Mouse (Mus musculus) forebrain, embryonic 15.5 days (tissue): Measurements from ENCODE around the gene Zswim8. TPM values are rescaled to one million over a fixed set of nuclear protein-coding genes. Genes with fewer than 3 reads are reported as not detected.
"Not testable (repeated sequence)": the region's sequence is repeated elsewhere in the genome, so short reads cannot be mapped to it uniquely, and the experiment has no call there.

Source experiments
- ATAC-seq: fragments of 200-750 bp; cut with Nextera tagmentation; replicated peaks from 2 replicates; pipeline ENCODE4 v1.8.0; 2017; ENCODE audit warnings: mild to moderate bottlenecking, moderate TSS enrichment, moderate library complexity
- H3K27ac ChIP-seq: fragments of 300-500 bp; sonication (generic); replicated peaks from 2 replicates; pipeline ENCODE4 v1.5.1; 2015; ENCODE audit warnings: mild to moderate bottlenecking, inconsistent platforms
- H3K27me3 ChIP-seq: fragments of 300-500 bp; sonication (generic); 2 replicates; pipeline ENCODE4 v1.6.1; 2015; ENCODE audit warnings: inconsistent platforms
- H3K36me3 ChIP-seq: fragments of 300-500 bp; sonication (generic); 2 replicates; pipeline ENCODE4 v1.6.1; 2015; ENCODE audit warnings: mild to moderate bottlenecking, inconsistent platforms
- H3K4me1 ChIP-seq: fragments of 300-500 bp; sonication (generic); 2 replicates; pipeline ENCODE4 v1.6.1; 2015; ENCODE audit warnings: inconsistent platforms
- H3K4me2 ChIP-seq: fragments of 300-500 bp; sonication (generic); replicated peaks from 2 replicates; pipeline ENCODE4 v1.6.1; 2015; ENCODE audit warnings: mild to moderate bottlenecking, inconsistent platforms
- H3K4me3 ChIP-seq: fragments of 300-500 bp; sonication (generic); 2 replicates; pipeline ENCODE4 v1.5.1; 2015; ENCODE audit warnings: mild to moderate bottlenecking, inconsistent platforms
- H3K9ac ChIP-seq: fragments of 300-500 bp; sonication (generic); replicated peaks from 2 replicates; pipeline ENCODE4 v1.6.1; 2015; ENCODE audit warnings: mild to moderate bottlenecking, inconsistent platforms
- H3K9me3 ChIP-seq: fragments of 300-500 bp; sonication (generic); 2 replicates; pipeline ENCODE4 v1.6.1; 2016; ENCODE audit warnings: inconsistent platforms
- WGBS: fragments of 180-500 bp; shearing (Covaris S2); methylation state at CpG from one replicate; pipeline ENCODE4 v1.1.7; 2015; ENCODE audit warnings: mixed read lengths; 5-methylcytosine and 5-hydroxymethylcytosine counted together
- polyA plus RNA-seq: library from polyadenylated mRNA; unstranded; fragments of >200 nt; fragmentation: Nextera tagmentation; extraction: Ambion mirVana; gene quantifications from 2 replicates; pipeline ENCODE4 v1.2.1, GENCODE M21; 2015

Zswim8 gene
- polyA plus RNA-seq, 1 experiment from 2014 or later: 46.1 TPM

- peak within 1 kb of the TSS; percentile 76 for H3K4me2 ChIP-seq
- H3K9ac ChIP-seq: peak within 1 kb of the TSS; percentile 92
- H3K36me3 ChIP-seq: peaks cover 47% of the 10 kb centered on the region
- no peaks in the 10 kb centered on the region for H3K27me3 ChIP-seq
- under 1% methylated on average over 111 of the region's 111 CpGs for WGBS
- H3K27ac ChIP-seq: peak within 1 kb of the TSS; percentile 98
- ATAC-seq: peak; percentile 92
- H3K9me3 ChIP-seq: no peaks in the 10 kb centered on the region
- H3K4me1 ChIP-seq: peaks cover 53% of the 10 kb centered on the region
- peak within 1 kb of the TSS; percentile 86 for H3K4me3 ChIP-seq
Observed at GRCm38 (mm10) chr14:20694884-20695760, 12.2 kb upstream of the Zswim8 start, which contains the start of gene Fut11. Gene Fut11, plus strand, starts transcription at chr14:20694968.

DNA sequence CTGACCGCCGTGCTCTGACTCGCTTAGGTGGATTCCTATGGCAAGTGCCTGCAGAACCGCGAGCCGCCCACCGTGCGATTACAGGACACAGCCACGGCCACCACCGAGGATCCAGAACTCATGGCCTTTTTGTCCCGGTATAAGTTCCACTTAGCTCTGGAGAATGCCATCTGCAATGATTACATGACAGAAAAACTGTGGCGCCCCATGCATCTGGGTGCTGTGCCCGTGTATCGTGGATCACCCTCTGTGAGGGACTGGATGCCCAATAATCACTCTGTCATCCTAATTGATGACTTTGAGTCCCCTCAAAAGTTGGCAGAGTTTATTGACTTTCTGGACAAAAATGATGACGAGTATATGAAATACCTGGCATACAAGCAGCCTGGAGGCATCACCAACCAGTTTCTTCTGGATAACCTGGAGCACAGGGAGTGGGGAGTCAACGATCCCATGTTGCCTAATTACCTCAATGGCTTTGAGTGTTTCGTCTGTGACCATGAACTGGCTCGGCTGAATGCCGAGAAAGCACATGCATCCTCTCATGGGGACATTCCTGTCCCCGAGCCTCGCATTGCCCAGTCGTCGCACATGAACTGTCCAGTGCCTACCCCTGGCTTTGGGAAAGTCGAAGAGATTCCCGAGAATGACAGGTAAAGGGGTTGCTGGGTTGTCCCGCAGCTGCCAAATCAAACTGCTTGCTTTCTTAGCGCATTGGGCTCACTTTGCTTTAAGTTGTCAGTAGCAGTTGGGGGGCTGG lies 11.4 kb upstream of the Zswim8 start:
- 14% methylated on average over 27 of the region's 27 CpGs for WGBS
- peak overlapping the region; percentile 98 for H3K27ac ChIP-seq
- H3K4me2 ChIP-seq: peak overlapping the region; percentile 76
- H3K4me3 ChIP-seq: peak overlapping the region; percentile 86
- H3K4me1 ChIP-seq: peaks cover 60% of the 10 kb centered on the region
- no peaks in the 10 kb centered on the region for H3K9me3 ChIP-seq
- H3K9ac ChIP-seq: peak overlapping the region; percentile 92
- no peaks in the 10 kb centered on the region for H3K27me3 ChIP-seq
- H3K36me3 ChIP-seq: peaks cover 41% of the 10 kb centered on the region
- ATAC-seq: no peak

DNA sequence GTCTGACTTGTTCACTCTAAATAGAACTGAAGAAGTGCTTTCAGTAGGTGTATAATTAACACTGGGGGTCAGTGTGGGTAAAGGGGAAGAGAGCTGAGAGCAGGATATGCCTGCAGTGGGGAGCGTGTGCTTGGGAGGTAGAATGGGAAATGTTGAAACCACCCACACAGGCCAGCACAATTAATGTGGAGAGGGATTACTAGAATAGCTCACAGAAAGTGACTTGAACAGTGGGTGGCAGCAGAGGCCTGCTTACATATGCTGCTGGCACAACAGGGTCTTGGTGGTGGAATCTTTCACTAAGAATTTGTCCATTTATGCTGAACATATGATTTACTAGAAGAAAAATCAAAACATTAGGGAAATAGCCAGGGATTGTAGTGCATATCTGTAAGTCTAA lies 10.4 kb upstream of the Zswim8 start:
- Histone ChIP-seq H3K4me3 (peak overlapping the region; percentile 86), H3K27ac (peak overlapping the region; percentile 9; the same call in 1 of the 2 replicates), H3K9me3 (no peaks in the 10 kb centered on the region), H3K9ac (peak overlapping the region; percentile 92; the same call in 1 of the 2 replicates), H3K4me1 (peaks cover 70% of the 10 kb centered on the region), H3K36me3 (peaks cover 30% of the 10 kb centered on the region), H3K27me3 (no peaks in the 10 kb centered on the region), H3K4me2 (peak overlapping the region; percentile 76)
- no peak for ATAC-seq
- 6% methylated on average over 1 of the region's 1 CpGs for WGBS

DNA sequence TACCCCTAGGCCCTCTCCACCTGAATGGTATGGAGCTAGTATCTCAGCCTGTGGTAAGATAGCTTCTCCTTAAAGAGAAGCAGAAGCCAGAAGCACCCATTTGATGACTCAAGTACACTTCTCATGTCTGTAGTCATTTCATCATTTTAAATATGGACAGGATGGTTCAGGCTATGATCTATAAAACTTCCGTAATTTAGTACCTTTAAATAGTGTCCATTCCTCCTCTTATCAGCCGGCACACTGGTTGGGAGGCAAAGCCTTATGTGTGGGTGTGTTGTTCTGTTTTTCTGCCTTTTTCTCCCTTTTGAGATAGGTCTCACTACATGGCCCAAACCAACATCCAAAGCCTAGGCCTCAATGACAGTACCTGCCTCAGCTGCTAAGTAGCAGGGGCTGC lies 8.8 kb upstream of the Zswim8 start:
- H3K9me3 ChIP-seq: no peaks in the 10 kb centered on the region
- no peak for ATAC-seq
- H3K4me3 ChIP-seq: no peak overlapping the region
- H3K36me3 ChIP-seq: peaks cover 16% of the 10 kb centered on the region
- H3K4me1 ChIP-seq: peaks cover 77% of the 10 kb centered on the region
- 84% methylated on average over 2 of the region's 2 CpGs for WGBS
- no peaks in the 10 kb centered on the region for H3K27me3 ChIP-seq
- no peak overlapping the region for H3K27ac ChIP-seq
- no peak overlapping the region for H3K4me2 ChIP-seq
- 0 out of 2 replicates have a peak overlapping the region, but pooled peaks have one; percentile 10 for H3K9ac ChIP-seq

DNA sequence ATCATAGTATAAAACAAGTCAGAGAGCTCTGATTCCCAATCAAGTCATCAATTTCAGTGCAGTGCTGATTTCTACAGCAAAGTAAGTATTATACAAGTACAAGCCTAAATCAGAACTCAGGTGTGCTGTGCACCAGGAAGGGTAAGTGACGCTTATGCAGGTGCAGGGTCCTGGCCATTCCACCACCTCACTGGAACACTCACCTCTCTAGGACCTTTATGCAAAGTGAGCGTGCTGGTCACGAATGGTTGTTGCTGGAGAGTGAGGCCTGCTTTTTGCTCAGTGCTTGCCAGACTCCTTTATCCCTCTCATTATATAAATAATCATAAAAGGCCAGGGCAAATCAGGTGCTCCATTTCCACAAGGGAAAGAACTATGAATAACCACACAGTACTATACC lies 7.0 kb upstream of the Zswim8 start:
- ATAC-seq: no peak
- peaks cover 79% of the 10 kb centered on the region for H3K4me1 ChIP-seq

DNA sequence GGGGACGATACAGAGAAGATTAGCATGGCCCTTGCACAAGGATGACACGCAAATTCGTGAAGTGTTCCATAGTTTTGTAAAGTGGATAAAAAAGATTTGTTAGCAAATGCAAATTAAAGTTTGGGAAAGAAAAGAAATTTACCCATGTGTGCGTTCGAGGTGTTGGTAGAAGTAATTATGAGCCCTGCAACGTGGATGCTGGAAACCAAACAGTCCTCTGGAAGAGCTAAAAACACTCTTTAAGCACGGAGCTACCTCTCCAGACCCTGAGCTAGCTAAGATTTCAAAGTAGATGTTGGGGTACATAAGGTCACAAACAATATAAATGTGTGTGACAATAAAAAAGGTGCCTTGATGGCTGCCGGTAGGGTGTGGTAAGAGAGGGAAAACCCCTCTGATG lies 5.8 kb upstream of the Zswim8 start:
- ATAC-seq: no peak
- Histone ChIP-seq H3K9ac (peak overlapping the region; percentile 88), H3K4me3 (peak overlapping the region; percentile 91; the same call in 1 of the 2 replicates), H3K27me3 (no peaks in the 10 kb centered on the region), H3K4me1 (peaks cover 70% of the 10 kb centered on the region), H3K4me2 (peak overlapping the region; percentile 58), H3K9me3 (no peaks in the 10 kb centered on the region), H3K36me3 (peaks cover 19% of the 10 kb centered on the region), H3K27ac (no peak overlapping the region)
- 76% methylated on average over 8 of the region's 8 CpGs for WGBS

More for the DNA sequence above, 7.0 kb upstream of the Zswim8 start:
- Histone ChIP-seq H3K27me3 (no peaks in the 10 kb centered on the region), H3K9me3 (no peaks in the 10 kb centered on the region), H3K9ac (no peak overlapping the region), H3K36me3 (peaks cover 19% of the 10 kb centered on the region), H3K4me3 (no peak overlapping the region), H3K27ac (no peak overlapping the region), H3K4me2 (no peak overlapping the region)
- 82% methylated on average over 3 of the region's 3 CpGs for WGBS

DNA sequence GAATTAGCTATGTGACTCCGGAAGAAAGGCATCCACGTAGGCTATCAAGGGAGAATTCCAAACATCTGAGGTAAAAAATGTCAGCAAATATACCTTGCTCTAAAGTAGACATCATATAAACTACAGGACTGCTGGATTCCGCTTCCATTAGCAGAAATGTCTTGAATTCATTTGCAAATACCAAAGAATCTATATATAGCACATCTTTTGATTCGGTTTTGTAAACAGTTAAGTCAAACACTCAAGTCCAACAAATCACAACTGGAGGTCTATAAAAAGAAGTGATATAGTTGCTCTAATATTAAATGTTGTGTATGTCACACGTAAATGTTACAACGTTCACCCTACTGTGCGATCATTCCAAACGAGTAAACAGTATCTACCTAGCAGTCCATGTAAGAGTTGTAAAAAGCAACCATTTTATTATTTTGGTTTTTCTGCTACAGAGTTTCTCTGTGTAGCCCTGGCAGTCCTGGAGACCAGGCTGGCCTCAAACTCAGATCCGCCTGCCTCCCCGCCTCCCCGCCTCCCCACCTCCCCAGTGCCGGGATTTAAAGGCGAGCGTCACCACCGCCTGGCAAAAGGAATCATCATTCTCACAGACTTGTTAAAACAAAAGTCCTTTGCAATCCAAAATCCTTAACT lies 5.1 kb upstream of the Zswim8 start:
- H3K9ac ChIP-seq: peak overlapping the region; percentile 88
- WGBS: 17% methylated on average over 15 of the region's 15 CpGs
- peaks cover 68% of the 10 kb centered on the region for H3K4me1 ChIP-seq
- H3K9me3 ChIP-seq: no peaks in the 10 kb centered on the region
- peaks cover 19% of the 10 kb centered on the region for H3K36me3 ChIP-seq
- H3K27ac ChIP-seq: peak overlapping the region; percentile 94
- peak overlapping the region; percentile 58 for H3K4me2 ChIP-seq
- peak; percentile 35 for ATAC-seq
- H3K27me3 ChIP-seq: no peaks in the 10 kb centered on the region
- peak overlapping the region; percentile 91 for H3K4me3 ChIP-seq

DNA sequence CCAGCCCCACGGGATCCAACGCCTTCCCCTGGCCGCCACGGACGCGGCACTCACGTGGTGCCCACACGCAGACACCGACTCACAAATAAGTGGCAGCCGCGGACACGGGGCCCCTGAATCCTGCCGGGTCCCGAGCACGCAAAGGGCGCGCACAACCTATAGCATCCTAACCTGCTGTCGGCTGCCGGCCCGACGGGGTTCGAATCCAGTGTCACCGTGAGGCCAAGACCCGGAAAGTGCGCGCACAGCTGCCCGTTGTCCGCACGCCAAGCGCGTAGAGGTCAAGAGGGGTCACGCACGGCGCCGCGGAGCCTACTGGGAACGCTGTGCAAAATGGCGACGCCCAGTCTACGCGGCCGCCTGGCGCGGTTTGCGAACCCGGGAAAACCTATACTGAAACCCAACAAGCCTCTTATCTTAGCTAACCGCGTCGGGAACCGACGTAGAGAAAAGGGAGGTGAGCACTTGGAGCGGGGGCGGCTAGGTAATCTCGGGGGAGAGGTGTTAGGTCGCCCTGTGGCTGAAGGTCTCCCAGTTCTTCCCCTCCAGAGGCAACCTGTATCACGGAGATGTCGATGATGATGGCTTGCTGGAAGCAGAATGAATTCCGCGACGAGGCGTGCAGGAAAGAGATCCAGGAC lies 4.5 kb upstream of the Zswim8 start, which contains the start of gene Chchd1:
Chchd1 (plus strand) TSS at position 266 of the 641 bp plus-strand sequence.
- H3K4me3 ChIP-seq: peak within 1 kb of the TSS; percentile 91
- WGBS: under 1% methylated on average over 61 of the region's 61 CpGs
- H3K27ac ChIP-seq: peak within 1 kb of the TSS; percentile 94
- no peaks in the 10 kb centered on the region for H3K27me3 ChIP-seq
- peaks cover 19% of the 10 kb centered on the region for H3K36me3 ChIP-seq
- peak within 1 kb of the TSS; percentile 88 for H3K9ac ChIP-seq
- peaks cover 62% of the 10 kb centered on the region for H3K4me1 ChIP-seq
- ATAC-seq: peak; percentile 64
- H3K9me3 ChIP-seq: no peaks in the 10 kb centered on the region
- H3K4me2 ChIP-seq: peak within 1 kb of the TSS; percentile 58

DNA sequence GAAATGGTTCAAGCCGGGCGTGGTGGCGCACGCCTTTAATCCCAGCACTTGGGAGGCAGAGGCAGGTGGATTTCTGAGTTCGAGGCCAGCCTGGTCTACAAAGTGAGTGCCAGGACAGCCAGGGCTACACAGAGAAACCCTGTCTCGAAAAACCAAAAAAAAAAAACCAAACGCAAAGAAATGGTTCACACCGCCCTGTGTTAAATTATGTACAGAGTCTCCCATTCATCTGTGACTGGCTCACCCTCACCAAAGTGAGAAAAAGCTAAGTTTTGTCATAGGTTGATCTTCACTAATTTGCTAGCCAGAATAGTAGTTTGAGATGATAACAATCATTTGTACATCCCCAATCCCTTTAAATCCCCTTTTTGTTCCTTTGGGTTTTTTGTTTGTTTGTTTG lies 3.9 kb upstream of the Zswim8 start:
- 8% methylated on average over 8 of the region's 8 CpGs for WGBS

GRCm38 (mm10) chr14:20708239-20708638 lies 887 bp downstream of the Zswim8 start:
- 5% methylated on average over 10 of the region's 10 CpGs for WGBS
- Histone ChIP-seq H3K9me3 (no peaks in the 10 kb centered on the region), H3K9ac (peak overlapping the region; percentile 77), H3K4me2 (peak overlapping the region; percentile 69), H3K4me1 (peaks cover 35% of the 10 kb centered on the region), H3K27ac (peak overlapping the region; percentile 93), H3K36me3 (peaks cover 42% of the 10 kb centered on the region), H3K4me3 (peak overlapping the region; percentile 58), H3K27me3 (no peaks in the 10 kb centered on the region)
- ATAC-seq: no peak

More for the DNA sequence above, 3.9 kb upstream of the Zswim8 start:
- not testable (repeated sequence) for ATAC-seq, H3K27me3 ChIP-seq, H3K9me3 ChIP-seq
- H3K4me1 ChIP-seq: peaks cover 58% of the 10 kb centered on the region
- H3K36me3 ChIP-seq: peaks cover 17% of the 10 kb centered on the region
- peak overlapping the region; percentile 88 for H3K9ac ChIP-seq
- H3K27ac ChIP-seq: peak overlapping the region; percentile 94
- H3K4me3 ChIP-seq: peak overlapping the region; percentile 91
- peak overlapping the region; percentile 58 for H3K4me2 ChIP-seq

DNA sequence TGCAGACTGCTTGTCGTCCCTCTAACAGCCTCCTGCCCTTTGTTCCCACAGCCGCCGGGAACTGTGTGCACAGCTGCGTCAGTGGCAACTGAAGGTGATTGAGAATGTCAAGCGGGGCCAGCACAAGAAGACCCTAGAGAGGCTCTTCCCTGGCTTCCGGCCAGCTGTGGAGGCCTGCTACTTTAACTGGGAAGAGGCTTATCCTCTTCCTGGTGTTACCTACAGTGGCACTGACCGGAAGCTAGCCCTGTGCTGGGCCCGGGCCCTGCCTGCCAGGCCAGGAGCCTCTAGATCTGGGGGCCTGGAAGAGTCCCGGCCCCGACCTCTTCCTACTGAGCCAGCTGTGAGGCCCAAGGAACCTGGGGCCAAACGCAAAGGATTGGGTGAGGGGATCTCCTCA lies 6.5 kb downstream of the Zswim8 start:
- no peak overlapping the region for H3K27ac ChIP-seq
- no peak overlapping the region for H3K9ac ChIP-seq
- H3K9me3 ChIP-seq: no peaks in the 10 kb centered on the region
- no peak overlapping the region for H3K4me2 ChIP-seq
- no peak for ATAC-seq
- H3K4me3 ChIP-seq: no peak overlapping the region
- peaks cover 10% of the 10 kb centered on the region for H3K4me1 ChIP-seq
- H3K36me3 ChIP-seq: peaks cover 84% of the 10 kb centered on the region
- WGBS: 81% methylated on average over 11 of the region's 11 CpGs
- no peaks in the 10 kb centered on the region for H3K27me3 ChIP-seq
